Mouse (Mus musculus) MEL (cell line): Measurements from ENCODE around the gene Mindy1. TPM values are rescaled to one million over a fixed set of nuclear protein-coding genes. Genes with fewer than 3 reads are reported as not detected.

ENCODE experiments used
- DNase-seq: peaks from one replicate; pipeline ENCODE4 v3.0.0; 2011; ENCODE audit warnings: low read depth, low spot score
- H3K27ac ChIP-seq: 2 replicates; pipeline ENCODE4 v1.5.1; 2012; ENCODE audit warnings: low read depth, mild to moderate bottlenecking, control low read depth, low read length, moderate library complexity; ENCODE audit not compliant: control insufficient read depth
- H3K27me3 ChIP-seq, 2 experiments: fragments of 150-350 bp in 1 of 2; sonication (generic) in 1 of 2; 2 replicates each; pipeline ENCODE4 v1.6.1; 2012; ENCODE audit warnings: low read length in 2 of 2, mild to moderate bottlenecking in 2 of 2, improper control_type of control experiment in 1 of 2, moderate library complexity in 1 of 2; ENCODE audit not compliant: insufficient read depth in 2 of 2, control insufficient read depth in 1 of 2
- H3K36me3 ChIP-seq, 2 experiments: 2 replicates each; pipeline ENCODE4 v1.6.1; 2012 to 2014; ENCODE audit warnings: low read length in 2 of 2, improper control_type of control experiment in 1 of 2, inconsistent platforms in 1 of 2, mild to moderate bottlenecking in 1 of 2; ENCODE audit not compliant: insufficient read depth in 2 of 2, control insufficient read depth in 1 of 2
- H3K4me1 ChIP-seq, 2 experiments: fragments of 150-350 bp in 1 of 2; sonication (generic) in 1 of 2; 2 replicates each; pipeline ENCODE4 v1.6.1; 2012; ENCODE audit warnings: low read length in 2 of 2, improper control_type of control experiment in 1 of 2, mild to moderate bottlenecking in 1 of 2; ENCODE audit not compliant: insufficient read depth in 2 of 2, control insufficient read depth in 1 of 2
- H3K4me3 ChIP-seq, 2 experiments: fragments of 150-350 bp in 1 of 2; sonication (generic) in 1 of 2; 2 replicates each; pipeline ENCODE4 v1.5.1; 2012; ENCODE audit warnings: low read depth in 2 of 2, low read length in 2 of 2, mild to moderate bottlenecking in 2 of 2, moderate library complexity in 2 of 2, control low read depth in 1 of 2, improper control_type of control experiment in 1 of 2; ENCODE audit not compliant: control insufficient read depth in 1 of 2, insufficient read depth in 1 of 2
- H3K79me2 ChIP-seq: 2 replicates; pipeline ENCODE4 v1.6.1; 2012; ENCODE audit warnings: mild to moderate bottlenecking, low read length, moderate library complexity; ENCODE audit not compliant: control insufficient read depth, poor library complexity, insufficient read depth
- H3K9ac ChIP-seq: 2 replicates; pipeline ENCODE4 v1.6.1; 2012; ENCODE audit warnings: low read depth, mild to moderate bottlenecking, control low read depth, low read length, moderate library complexity; ENCODE audit not compliant: control insufficient read depth, poor library complexity, severe bottlenecking
- H3K9me3 ChIP-seq: fragments of 150-350 bp; sonication (generic); replicated peaks from 2 replicates; pipeline ENCODE4 v1.6.1; 2012; ENCODE audit warnings: mild to moderate bottlenecking, low read length, improper control_type of control experiment, moderate library complexity; ENCODE audit not compliant: insufficient read depth
- CTCF ChIP-seq, 3 experiments: IDR thresholded peaks in 2 of 3; conservative IDR thresholded peaks in 1 of 3; 2 replicates each; pipeline ENCODE4 v1.5.1; 2011 to 2012; ENCODE audit warnings: low read length in 3 of 3, low read depth in 2 of 3, mild to moderate bottlenecking in 2 of 3, improper control_type of control experiment in 1 of 3, inconsistent platforms in 1 of 3, mixed read lengths in 1 of 3, moderate library complexity in 1 of 3; ENCODE audit not compliant: control insufficient read depth in 1 of 3, insufficient read depth in 1 of 3, poor library complexity in 1 of 3, severe bottlenecking in 1 of 3
- ELF1 ChIP-seq: IDR thresholded peaks from 2 replicates; pipeline ENCODE4 v1.6.1; 2014; ENCODE audit warnings: low read depth, mild to moderate bottlenecking, inconsistent platforms, low read length, improper control_type of control experiment, moderate library complexity
- ETS1 ChIP-seq: IDR thresholded peaks from 2 replicates; pipeline ENCODE4 v1.6.1; 2012; ENCODE audit warnings: low read depth, mild to moderate bottlenecking, inconsistent platforms, low read length, improper control_type of control experiment, moderate library complexity
- KAT2A ChIP-seq: conservative IDR thresholded peaks from 2 replicates; pipeline ENCODE4 v1.6.1; 2012; ENCODE audit warnings: low read depth, low read length, improper control_type of control experiment, inconsistent platforms
- MAX ChIP-seq: IDR thresholded peaks from 2 replicates; pipeline ENCODE4 v1.6.1; 2011; ENCODE audit warnings: low read length, improper control_type of control experiment
- MEF2A ChIP-seq: IDR thresholded peaks from 2 replicates; pipeline ENCODE4 v1.6.1; 2014; ENCODE audit warnings: low read depth, mild to moderate bottlenecking, inconsistent platforms, low read length, improper control_type of control experiment; ENCODE audit not compliant: poor library complexity, insufficient replicate concordance, severe bottlenecking; ENCODE audit errors: extremely low read depth
- NELFE ChIP-seq: IDR thresholded peaks from 2 replicates; pipeline ENCODE4 v1.6.1; 2011; ENCODE audit warnings: low read depth, low read length, improper control_type of control experiment
- POLR2A ChIP-seq, 2 experiments: IDR thresholded peaks; 2 replicates each; pipeline ENCODE4 v1.6.1; 2011 to 2012; ENCODE audit warnings: low read length in 2 of 2, mild to moderate bottlenecking in 2 of 2, control low read depth in 1 of 2, improper control_type of control experiment in 1 of 2, low read depth in 1 of 2, moderate library complexity in 1 of 2; ENCODE audit not compliant: control insufficient read depth in 1 of 2, insufficient read depth in 1 of 2, poor library complexity in 1 of 2
- POLR2AphosphoS2 ChIP-seq: IDR thresholded peaks from 2 replicates; pipeline ENCODE4 v1.6.1; 2011; ENCODE audit warnings: low read length, improper control_type of control experiment
- RCOR1 ChIP-seq: IDR thresholded peaks from 2 replicates; pipeline ENCODE4 v1.6.1; 2012; ENCODE audit warnings: low read depth, mild to moderate bottlenecking, inconsistent platforms, low read length, improper control_type of control experiment
- SMC3 ChIP-seq: IDR thresholded peaks from 2 replicates; pipeline ENCODE4 v1.6.1; 2011; ENCODE audit warnings: low read depth, low read length, improper control_type of control experiment
- TBP ChIP-seq: IDR thresholded peaks from 2 replicates; pipeline ENCODE4 v1.8.0; 2011; ENCODE audit warnings: low read depth, low read length, improper control_type of control experiment
- TCF12 ChIP-seq: IDR thresholded peaks from 2 replicates; pipeline ENCODE4 v1.6.1; 2014; ENCODE audit warnings: low read depth, mild to moderate bottlenecking, inconsistent platforms, low read length, improper control_type of control experiment, moderate library complexity
- UBTF ChIP-seq: IDR thresholded peaks from 2 replicates; pipeline ENCODE4 v1.6.1; 2012; ENCODE audit warnings: low read depth, mild to moderate bottlenecking, inconsistent platforms, low read length, improper control_type of control experiment, moderate library complexity, borderline replicate concordance; ENCODE audit not compliant: insufficient read depth
- ZC3H11A ChIP-seq: IDR thresholded peaks from 2 replicates; pipeline ENCODE4 v1.6.1; 2012; ENCODE audit warnings: low read depth, mild to moderate bottlenecking, inconsistent platforms, low read length, improper control_type of control experiment
- ZMIZ1 ChIP-seq: IDR thresholded peaks from 2 replicates; pipeline ENCODE4 v1.6.1; 2012; ENCODE audit warnings: low read depth, mild to moderate bottlenecking, inconsistent platforms, low read length, improper control_type of control experiment, moderate library complexity
- ZNF384 ChIP-seq: IDR thresholded peaks from 2 replicates; pipeline ENCODE4 v1.6.1; 2012; ENCODE audit warnings: low read depth, mild to moderate bottlenecking, inconsistent platforms, low read length, improper control_type of control experiment
- polyA plus RNA-seq, 2 experiments: library from polyadenylated mRNA; stranded (reverse) in 1 of 2; unstranded in 1 of 2; fragments of >175 nt in 1 of 2; fragments of >200 nt in 1 of 2; gene quantifications; 2 replicates each; pipeline versions ENCODE4 v1.2.1 to v1.2.4; 2012; ENCODE audit warnings: low replicate concordance in 2 of 2, low read depth in 1 of 2; ENCODE audit not compliant: insufficient read length in 2 of 2, insufficient read depth in 1 of 2, missing spikeins in 1 of 2
- total RNA-seq: library from RNA; depleted of rRNA; stranded (reverse); fragments of 300-350 nt; gene quantifications from 2 replicates; pipeline ENCODE4 v1.2.3, GENCODE M21; 2012

The Mindy1 gene
- total and polyA plus RNA-seq, 3 experiments: 203 to 234 TPM; not detected in 1

- Histone ChIP-seq H3K9me3 (no peaks in the 10 kb centered on the region), H3K27ac (no peak overlapping the region), H3K79me2 (no peaks in the 10 kb centered on the region), H3K4me1 (no peaks in the 10 kb centered on the region), H3K9ac (no peak overlapping the region), H3K27me3 (no peaks in the 10 kb centered on the region), H3K4me3 (no peak overlapping the region), H3K36me3 (peaks cover 0 to 31% of the 10 kb centered on the region in 2 experiments; a peak in 2 of 4 replicates)
- TF ChIP-seq CTCF (IDR thresholded peaks at IDR 0.05 in 2 of 3, conservative IDR thresholded peaks at IDR 0.05 in 1 of 3; ENCODE audit: control insufficient read depth in 1 of 3, insufficient read depth in 1 of 3, low read depth in 2 of 3, low read length in 3 of 3, poor library complexity in 1 of 3, severe bottlenecking in 1 of 3) (peak in 1 of 3 experiments; percentile 31; a peak in 2 of 6 replicates), TBP (no peak), MEF2A (no peak), POLR2AphosphoS2 (peak; percentile 65; the same call in 1 of the 2 replicates), ZMIZ1 (0 out of 2 replicates have a peak, but pooled peaks have one; percentile 24), SMC3 (peak; percentile 32; the same call in 1 of the 2 replicates), UBTF (no peak)
- peak; percentile 52 for DNase-seq
Observed at GRCm38 (mm10) chr3:95239022-95239421, 42.1 kb upstream of the Mindy1 start.

GRCm38 (mm10) chr3:95239971-95240370 lies 41.2 kb upstream of the Mindy1 start:
- Histone ChIP-seq H3K4me1 (no peaks in the 10 kb centered on the region; a peak in 1 of 4 replicates), H3K36me3 (peaks cover 0 to 22% of the 10 kb centered on the region in 2 experiments; a peak in 3 of 4 replicates), H3K79me2 (no peaks in the 10 kb centered on the region), H3K9ac (no peak overlapping the region), H3K27ac (no peak overlapping the region), H3K27me3 (no peaks in the 10 kb centered on the region), H3K4me3 (no peak overlapping the region), H3K9me3 (no peaks in the 10 kb centered on the region)
- no peak for DNase-seq
- TF ChIP-seq POLR2A (IDR thresholded peaks at IDR 0.05; ENCODE audit: control insufficient read depth in 1 of 2, insufficient read depth in 1 of 2, low read depth in 1 of 2, low read length in 2 of 2, poor library complexity in 1 of 2) (0 out of 4 replicates have a peak, but pooled peaks of 1 of the 2 experiments have one; percentile 10), ZNF384 (no peak)

GRCm38 (mm10) chr3:95240900-95241299 lies 40.2 kb upstream of the Mindy1 start:
- Histone ChIP-seq H3K4me3 (no peak overlapping the region), H3K27me3 (no peaks in the 10 kb centered on the region), H3K9me3 (no peaks in the 10 kb centered on the region), H3K79me2 (no peaks in the 10 kb centered on the region), H3K9ac (no peak overlapping the region), H3K27ac (no peak overlapping the region), H3K36me3 (peaks cover 4 to 14% of the 10 kb centered on the region in 2 experiments), H3K4me1 (peaks cover 6 to 8% of the 10 kb centered on the region in 2 experiments)
- TF ChIP-seq ZC3H11A (no peak), POLR2A (IDR thresholded peaks at IDR 0.05; ENCODE audit: control insufficient read depth in 1 of 2, insufficient read depth in 1 of 2, low read depth in 1 of 2, low read length in 2 of 2, poor library complexity in 1 of 2) (no peak), RCOR1 (no peak), MAX (no peak), NELFE (no peak), POLR2AphosphoS2 (no peak), ETS1 (no peak), ELF1 (no peak), KAT2A (no peak), TCF12 (no peak)
- DNase-seq: no peak
